ENCODE assay signal across 10 mouse cellular contexts in genomic region chr2:49811420-49811819, GRCm38 (mm10). TPM values are rescaled to one million over a fixed set of nuclear protein-coding genes. Genes with fewer than 3 reads are reported as not detected.
DNase-seq lines count a peak whose midpoint lies in the region; ATAC-seq and TF ChIP-seq lines count a peak whose summit lies in the region.
"Had no signal": no experiment of that assay in that cellular context is flagged by ENCODE, and none has a peak within 500 bp of the region (broad histone marks: within the 10 kb centered on the region; RNA-seq: fewer than 3 reads in every experiment).

No protein-coding gene starts in this region.

- H3K4me3 ChIP-seq in heart, postnatal 0 days (ENCODE audit: low read depth, low read length): no peak overlapping the region
- no peak overlapping the region for H3K4me3 ChIP-seq in limb, embryonic 14.5 days (replicated peaks; ENCODE audit: low read length)

- no peaks in the 10 kb centered on the region; the same call in 1 of the 2 replicates for H3K27me3 ChIP-seq in heart, postnatal 0 days (ENCODE audit: control insufficient read depth, insufficient read depth, low read length)
- no peaks in the 10 kb centered on the region for H3K27me3 ChIP-seq in limb, embryonic 14.5 days (ENCODE audit: control insufficient read depth, insufficient read depth, low read length)

- no peaks in the 10 kb centered on the region for H3K36me3 ChIP-seq in heart, postnatal 0 days (replicated peaks; ENCODE audit: control insufficient read depth, insufficient read depth, low read length)
- H3K36me3 ChIP-seq in limb, embryonic 14.5 days (ENCODE audit: control insufficient read depth, insufficient read depth, low read length): no peaks in the 10 kb centered on the region

- H3K27ac ChIP-seq in heart, postnatal 0 days (ENCODE audit: low read depth): no peak overlapping the region
- H3K27ac ChIP-seq in limb, embryonic 14.5 days (replicated peaks; ENCODE audit: low read depth, low read length): no peak overlapping the region
- H3K27ac ChIP-seq: liver, embryonic 14.5 days had no signal

- no peak for DNase-seq in heart, postnatal 0 days (ENCODE audit: low spot score)
- no peak for DNase-seq in heart, postnatal 36 days
- DNase-seq in urinary bladder, postnatal 14 days (ENCODE audit: low spot score): peak; percentile 21
- no peak for DNase-seq in urinary bladder, postnatal 10 days (ENCODE audit: low spot score)
- DNase-seq in limb, embryonic 14.5 days (ENCODE audit: low spot score): no peak
- no peak for DNase-seq in layer of hippocampus, adult 9-11 months
- no peak for DNase-seq in left cerebral cortex, postnatal 36 days (ENCODE audit: low spot score in 2 of 2)
- DNase-seq in ovary, postnatal 14 days (ENCODE audit: low spot score): no peak
- DNase-seq: thymus, postnatal 14 days had no signal

- no peak for ATAC-seq in heart, postnatal 0 days (ENCODE audit: insufficient read depth, low read depth)
- no peak for ATAC-seq in limb, embryonic 14.5 days (ENCODE audit: low FRiP score, low read depth)

- TF ChIP-seq EP300 in heart, postnatal 0 days (IDR thresholded peaks at IDR 0.05; ENCODE audit: low read depth): no peak

- TF ChIP-seq CTCF in heart, postnatal 0 days (IDR thresholded peaks at IDR 0.05; ENCODE audit: low read depth): no peak

- intact Hi-C loops in heart, postnatal 36 days (cut with DNase I): no loop called here
- intact Hi-C loops in left cerebral cortex, postnatal 36 days (cut with DNase I): no loop called here

- H3K4me2 ChIP-seq in heart, postnatal 0 days (ENCODE audit: low read depth, low read length): 0 out of 2 replicates have a peak overlapping the region, but pooled peaks have one; percentile 18
- H3K4me2 ChIP-seq in limb, embryonic 14.5 days (replicated peaks; ENCODE audit: low read depth, low read length, severe bottlenecking): 0 out of 2 replicates have a peak overlapping the region, but pooled peaks have one; percentile 9

- H3K9me3 ChIP-seq in heart, postnatal 0 days (replicated peaks; ENCODE audit: control insufficient read depth, low read length): no peaks in the 10 kb centered on the region
- H3K9me3 ChIP-seq in limb, embryonic 14.5 days (ENCODE audit: control insufficient read depth, low read length): no peaks in the 10 kb centered on the region

- WGBS in heart, postnatal 0 days: 36% methylated on average over 11 of the region's 11 CpGs
- 13% methylated on average over 11 of the region's 11 CpGs for WGBS in limb, embryonic 14.5 days

- H3K4me1 ChIP-seq in heart, postnatal 0 days (ENCODE audit: control insufficient read depth, insufficient read depth): 0 out of 2 replicates have a peak, but pooled peaks cover 3% of the 10 kb centered on the region
- peaks cover 12% of the 10 kb centered on the region for H3K4me1 ChIP-seq in limb, embryonic 14.5 days (ENCODE audit: control insufficient read depth, insufficient read depth, low read length)

- TF ChIP-seq POLR2A in limb, embryonic 14.5 days (IDR thresholded peaks at IDR 0.05; ENCODE audit: borderline replicate concordance, extremely low read depth, insufficient read depth, insufficient read length): no peak

- H3K9ac ChIP-seq in heart, postnatal 0 days (replicated peaks; ENCODE audit: low read depth, low read length): no peak overlapping the region
- H3K9ac ChIP-seq in limb, embryonic 14.5 days (ENCODE audit: low read depth, low read length, severe bottlenecking): no peak overlapping the region
- H3K9ac ChIP-seq: liver, embryonic 14.5 days had no signal

RNA-seq across cellular contexts. Expression of gene Lypd6b, which starts 23.9 kb away (rescaled TPM):
- 0.11 and 0.23 TPM in 2 replicates for total RNA-seq in heart, postnatal 0 days (2014; rRNA removed; ENCODE audit: low replicate concordance)
- 0.38 and 0.77 TPM in 2 replicates for polyA plus RNA-seq in heart, postnatal 0 days (2015; fragmentation: Nextera tagmentation; extraction: Ambion mirVana)
- total RNA-seq in heart, postnatal 36 days (2021): not detected
- 4.5 and 5.6 TPM in 2 replicates for polyA plus RNA-seq in limb, embryonic 14.5 days (2012; rRNA removed)
- 14.9 and 16.5 TPM in 2 replicates for polyA plus RNA-seq in limb, embryonic 14.5 days (2014; fragmentation: Nextera tagmentation; extraction: Ambion mirVana)
- total RNA-seq in left cerebral cortex, postnatal 36 days (2021): 1 to 10 TPM; 7.8 to 9.0 TPM
